Mouse (Mus musculus): ENCODE results near the gene Nat14. TPM values are rescaled to one million over a fixed set of nuclear protein-coding genes. Genes with fewer than 3 reads are reported as not detected.

Gene Nat14
- 1 to 10 TPM; 3.6 to 6.4 TPM for total RNA-seq (2023)

GRCm38 (mm10) chr7:4921824-4922482, at the start of gene Nat14:
Nat14 (plus strand) TSS chr7:4922028.

GRCm38 (mm10) chr7:4876753-4877221, 45.0 kb upstream of the Nat14 start, which contains the start of gene Isoc2a:
Isoc2a (plus strand) TSS chr7:4877153.

GRCm38 (mm10) chr7:4906466-4906950, 15.3 kb upstream of the Nat14 start, which contains the start of gene Gm36210:
Gm36210 (minus strand) TSS chr7:4906516.

GRCm38 (mm10) chr7:4915007-4915665, 6.7 kb upstream of the Nat14 start, which contains the start of gene Zfp628:
Zfp628 (plus strand) TSS chr7:4915217.

DNA sequence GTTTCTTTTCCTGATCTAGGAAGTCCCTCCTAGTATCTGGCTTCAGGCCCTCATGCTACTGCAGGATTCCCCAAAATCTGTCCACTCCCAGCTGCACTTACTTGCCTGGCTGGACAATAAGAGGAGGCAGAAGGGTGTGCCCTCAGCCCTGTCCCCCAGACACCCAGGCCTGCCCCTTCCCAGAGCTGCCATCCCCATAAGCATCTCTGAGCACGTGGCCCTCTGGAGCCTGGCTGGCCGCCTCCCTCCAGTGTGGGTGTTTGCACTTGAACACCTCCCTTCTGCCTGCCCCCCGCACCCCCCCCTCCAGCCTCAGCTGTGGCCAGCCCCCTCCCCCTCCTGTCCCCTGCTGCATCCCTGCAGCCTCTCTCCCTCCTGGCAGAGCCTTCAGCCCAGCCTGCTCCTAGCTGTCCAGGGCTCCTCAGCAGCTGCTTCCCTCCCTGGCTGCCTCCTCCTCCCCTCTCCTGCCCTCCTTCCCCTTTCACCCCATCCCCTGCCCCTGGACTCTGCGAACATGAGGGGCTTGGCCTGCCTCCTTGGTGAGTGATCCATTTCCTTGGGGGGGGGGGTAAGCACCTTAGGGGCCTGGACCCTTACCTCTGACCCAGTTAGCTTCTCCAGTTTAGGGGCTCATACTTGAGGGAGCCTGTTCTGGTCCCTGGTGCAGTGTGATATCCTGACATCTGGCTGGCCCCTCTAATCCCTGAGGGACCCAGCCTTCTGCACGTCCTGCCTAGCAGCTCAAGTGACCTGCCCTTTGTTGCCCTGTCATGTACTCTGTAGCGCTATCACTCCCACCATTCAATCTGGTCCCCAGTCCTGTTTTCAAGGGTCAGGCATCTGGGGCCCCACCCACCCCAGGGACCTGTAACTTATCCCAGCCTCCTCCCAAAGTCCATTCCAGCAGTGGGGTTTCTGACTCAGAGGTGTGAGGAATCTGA, 3.9 kb downstream of the Nat14 start, which contains the start of gene Ssc5d:
Ssc5d (plus strand) TSS at position 345 of the 941 bp plus-strand sequence.

GRCm38 (mm10) chr7:4964272-4964671, 42.4 kb downstream of the Nat14 start, which contains the start of gene Sbk2:
Sbk2 (minus strand) TSS chr7:4964406.

DNA sequence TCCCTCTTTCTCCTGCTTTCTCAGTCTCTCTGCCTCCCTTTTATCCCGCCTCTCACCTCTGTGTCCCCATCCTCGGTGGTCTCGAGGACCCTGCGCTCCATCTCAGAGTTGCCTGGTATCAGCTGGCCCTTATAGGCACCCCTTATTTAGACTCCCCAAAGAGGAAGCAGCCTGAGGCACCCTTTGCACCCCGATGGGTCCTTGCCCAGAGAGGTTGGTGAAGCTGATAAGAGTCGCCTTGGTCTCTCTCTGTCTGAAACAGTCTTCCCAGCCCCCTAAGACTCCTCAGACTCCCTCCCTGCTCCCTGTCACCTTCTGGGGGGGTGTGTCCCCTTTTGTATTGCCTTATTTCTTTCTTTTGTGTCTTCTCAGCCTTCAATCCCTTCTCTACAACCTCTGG, 49.2 kb downstream of the Nat14 start, which contains the start of gene Sbk3:
Sbk3 (minus strand) TSS at position 101 of the 400 bp plus-strand sequence.

Other genes starting within 250 kb of the Nat14 start
- gene Hspbp1, start 237.0 kb upstream of the Nat14 start, total RNA-seq (2023) = 10 to 100 TPM; 32.1 to 35.1 TPM
- under 1 TPM in 1 of 2 experiments, not detected in 1; 0.79 TPM for gene Brsk1, start 231.4 kb upstream of the Nat14 start, total RNA-seq (2023)
- gene Tmem150b, start 196.8 kb upstream of the Nat14 start, total RNA-seq (2023) = 10 to 100 TPM; 30.4 to 32.3 TPM
- gene Kmt5c, start 181.9 kb upstream of the Nat14 start, total RNA-seq (2023) = 100 to 1,000 TPM; 133 to 143 TPM
- 10 to 100 TPM; 14.3 to 17.8 TPM for gene Cox6b2, start 168.9 kb upstream of the Nat14 start, total RNA-seq (2023)
- gene Fam71e2, start 150.7 kb upstream of the Nat14 start, total RNA-seq (2023) = not detected
- gene Il11, start 139.2 kb upstream of the Nat14 start, total RNA-seq (2023) = not detected
- gene Tmem190, start 139.1 kb upstream of the Nat14 start, total RNA-seq (2023) = not detected
- 1 to 10 TPM; 1.3 to 1.9 TPM for gene Tmem238, start 132.4 kb upstream of the Nat14 start, total RNA-seq (2023)
- 1,000 to 10,000 TPM; 1,418 to 1,752 TPM for gene Rpl28, start 129.2 kb upstream of the Nat14 start, total RNA-seq (2023)
- gene Ube2s, start 109.4 kb upstream of the Nat14 start, total RNA-seq (2023) = 100 to 1,000 TPM; 114 to 117 TPM
- gene Shisa7, start 77.3 kb upstream of the Nat14 start, total RNA-seq (2023) = 1 to 10 TPM; 1.2 to 1.5 TPM
- 1 to 10 TPM; 6.4 to 7.2 TPM for gene Isoc2b, start 51.8 kb upstream of the Nat14 start, total RNA-seq (2023)
- gene Isoc2a, start 44.9 kb upstream of the Nat14 start, total RNA-seq (2023) = 10 to 100 TPM; 11.6 to 14.8 TPM
- not detected for gene Gm36210, start 15.5 kb upstream of the Nat14 start, total RNA-seq (2023)
- 10 to 100 TPM; 17.1 to 18.6 TPM for gene Zfp628, start 6.8 kb upstream of the Nat14 start, total RNA-seq (2023)
- gene Ssc5d, start 3.8 kb downstream of the Nat14 start, total RNA-seq (2023) = under 1 TPM in 1 of 2 experiments, not detected in 1; 0.12 TPM
- not detected for gene Sbk2, start 42.4 kb downstream of the Nat14 start, total RNA-seq (2023)
- gene Sbk3, start 49.1 kb downstream of the Nat14 start, total RNA-seq (2023) = not detected
- 1 to 10 TPM; 6.0 to 6.5 TPM for gene Zfp579, start 74.1 kb downstream of the Nat14 start, total RNA-seq (2023)
- 10 to 100 TPM; 16.2 to 20.5 TPM for gene Zfp524, start 92.4 kb downstream of the Nat14 start, total RNA-seq (2023)
- gene Fiz1, start 92.7 kb downstream of the Nat14 start, total RNA-seq (2023) = 10 to 100 TPM; 35.3 to 42.1 TPM
- gene Gm44973, start 93.5 kb downstream of the Nat14 start, total RNA-seq (2023) = not detected
- 10 to 100 TPM; 29.5 to 31.5 TPM for gene Zfp865, start 98.3 kb downstream of the Nat14 start, total RNA-seq (2023)
- gene Ccdc106, start 98.5 kb downstream of the Nat14 start, total RNA-seq (2023) = 1 to 10 TPM in 1 of 2 experiments, under 1 TPM in 1; 0.86 to 1.5 TPM
- under 1 TPM in 1 of 2 experiments, not detected in 1; 0.76 TPM for gene 4632433K11Rik, start 112.1 kb downstream of the Nat14 start, total RNA-seq (2023)
- 1 to 10 TPM; 3.2 to 3.4 TPM for gene Zfp784, start 116.4 kb downstream of the Nat14 start, total RNA-seq (2023)
- gene Zfp580, start 129.5 kb downstream of the Nat14 start, total RNA-seq (2023) = 1 to 10 TPM in 1 of 2 experiments, not detected in 1; 1.3 TPM
- gene U2af2, start 140.1 kb downstream of the Nat14 start, total RNA-seq (2023) = 100 to 1,000 TPM; 287 to 299 TPM
- gene Epn1, start 158.2 kb downstream of the Nat14 start, total RNA-seq (2023) = 100 to 1,000 TPM; 235 to 258 TPM
- not detected for gene Rfpl4, start 194.9 kb downstream of the Nat14 start, total RNA-seq (2023)
- under 1 TPM; 0.55 to 0.66 TPM for gene Rasl2-9, start 203.9 kb downstream of the Nat14 start, total RNA-seq (2023)
- not detected for gene Vmn1r55, start 227.6 kb downstream of the Nat14 start, total RNA-seq (2023)